Mouse (Mus musculus) E14TG2a.4 (cell line): ENCODE data around the gene Kctd17.
A peak's percentile ranks its signal among the peaks of the same experiment; 100 is the strongest.

Experiments
- H3K27me3 ChIP-seq: 2 replicates; pipeline ENCODE4 v1.6.1; 2014; ENCODE audit warnings: low read length, control low read depth; ENCODE audit not compliant: insufficient read depth
- H3K36me3 ChIP-seq: 2 replicates; pipeline ENCODE4 v1.6.1; 2014; ENCODE audit warnings: low read length, control low read depth; ENCODE audit not compliant: insufficient read depth
- H3K4me1 ChIP-seq: replicated peaks from 2 replicates; pipeline ENCODE4 v1.6.1; 2014; ENCODE audit warnings: low read depth, low read length, control low read depth
- H3K4me3 ChIP-seq: replicated peaks from 2 replicates; pipeline ENCODE4 v1.5.1; 2014; ENCODE audit warnings: mild to moderate bottlenecking, low read length
- H3K9me3 ChIP-seq: 2 replicates; pipeline ENCODE4 v1.6.1; 2014; ENCODE audit warnings: low read length, control low read depth
- CTCF ChIP-seq: conservative IDR thresholded peaks from 2 replicates; pipeline ENCODE4 v1.5.1; 2014; ENCODE audit warnings: low read length
- NANOG ChIP-seq: IDR thresholded peaks from 2 replicates; pipeline ENCODE4 v1.6.1; 2014; ENCODE audit warnings: borderline replicate concordance, low read length, mixed read lengths
- POU5F1 ChIP-seq: IDR thresholded peaks from 2 replicates; pipeline ENCODE4 v1.6.1; 2014; ENCODE audit warnings: low read length, borderline replicate concordance

The Kctd17 gene

DNA sequence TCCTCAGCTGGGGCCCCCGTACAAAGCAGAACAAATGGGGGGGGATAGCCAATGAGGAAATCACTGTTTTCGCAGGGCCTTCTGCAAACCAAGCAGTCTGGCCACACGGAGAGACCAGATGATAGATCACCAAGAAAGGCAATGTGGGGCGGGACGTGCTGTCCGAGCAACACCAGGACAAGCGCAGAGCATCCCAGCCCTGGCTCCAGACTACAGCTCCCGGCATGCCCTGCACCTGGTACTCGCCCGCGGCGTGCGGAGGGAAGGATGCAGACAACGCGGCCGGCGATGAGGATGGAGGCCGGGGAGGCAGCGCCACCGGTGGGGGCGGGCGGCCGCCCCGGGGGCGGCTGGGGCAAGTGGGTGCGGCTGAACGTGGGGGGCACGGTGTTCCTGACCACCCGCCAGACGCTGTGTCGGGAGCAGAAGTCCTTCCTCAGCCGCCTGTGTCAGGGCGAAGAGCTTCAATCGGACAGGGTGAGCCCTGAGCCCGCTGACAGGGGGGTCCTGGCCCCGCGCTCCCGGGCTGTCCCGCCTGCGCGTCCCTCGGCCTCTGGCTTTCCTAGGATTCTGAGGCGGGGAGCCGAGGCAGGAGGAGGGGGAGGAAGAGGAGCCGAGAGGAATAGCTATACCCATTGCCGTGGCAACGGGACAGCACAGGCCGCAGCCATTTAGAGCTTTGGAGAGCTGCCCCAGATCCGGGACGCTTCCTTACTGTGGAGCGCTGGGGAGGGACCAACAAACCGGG lies at the start of gene Kctd17:
Kctd17 (plus strand) TSS at position 174 of the 748 bp plus-strand sequence.
- H3K4me1 ChIP-seq = peaks cover 76% of the 10 kb centered on the region
- H3K4me3 ChIP-seq = peak within 1 kb of the TSS; percentile 88
- H3K9me3 ChIP-seq = no peaks in the 10 kb centered on the region
- TF ChIP-seq CTCF = no peak
- no peak for TF ChIP-seq NANOG
- TF ChIP-seq POU5F1 = no peak
- H3K36me3 ChIP-seq = peaks cover 34% of the 10 kb centered on the region
- peaks cover 10% of the 10 kb centered on the region; the same call in 1 of the 2 replicates for H3K27me3 ChIP-seq

DNA sequence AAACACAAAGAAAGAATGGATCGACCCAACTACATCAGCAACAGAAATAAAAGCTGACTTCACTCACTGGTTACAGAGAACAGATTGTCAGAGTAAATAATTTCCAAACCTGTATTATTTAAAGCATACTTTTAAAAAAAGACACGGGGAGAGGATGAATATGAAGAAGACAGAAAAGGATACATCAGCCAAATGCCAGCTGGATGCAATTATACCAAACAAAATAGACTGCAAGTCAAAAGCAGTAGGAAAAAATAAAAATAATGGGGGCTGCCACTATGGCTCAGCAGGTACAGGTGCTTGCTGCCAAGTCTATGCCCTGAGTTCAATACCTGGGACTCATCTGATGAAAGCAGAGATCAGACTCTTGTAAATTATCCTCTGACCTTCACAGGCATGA lies 48.2 kb upstream of the Kctd17 start:
- Histone ChIP-seq H3K36me3 (no peaks in the 10 kb centered on the region), H3K9me3 (no peaks in the 10 kb centered on the region), H3K4me1 (peaks cover 27% of the 10 kb centered on the region), H3K4me3 (no peak overlapping the region), H3K27me3 (peaks cover 8% of the 10 kb centered on the region; the same call in 1 of the 2 replicates)
- TF ChIP-seq CTCF (no peak), NANOG (no peak), POU5F1 (no peak)

DNA sequence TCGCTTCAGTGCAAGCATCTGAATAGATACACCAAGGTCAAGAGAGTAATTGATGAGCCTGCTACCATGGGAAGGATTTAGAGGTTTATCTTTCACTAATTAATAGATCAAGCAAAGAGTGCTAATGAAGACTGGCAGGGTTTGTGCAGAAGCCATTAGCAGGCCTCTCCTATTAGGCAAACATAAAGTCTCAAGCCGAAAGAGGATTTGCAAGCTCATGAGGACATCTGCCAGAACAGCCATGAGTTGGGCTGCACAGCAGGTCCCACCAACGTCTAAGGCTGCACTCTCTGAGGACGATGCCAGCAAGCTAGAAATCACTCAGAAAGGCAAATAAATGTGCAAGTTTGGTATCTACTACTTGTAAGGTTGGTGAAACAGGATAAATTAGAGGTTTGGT lies 47.6 kb upstream of the Kctd17 start:
- H3K27me3 ChIP-seq = peaks cover 8% of the 10 kb centered on the region; the same call in 1 of the 2 replicates
- peaks cover 27% of the 10 kb centered on the region for H3K4me1 ChIP-seq
- H3K4me3 ChIP-seq = no peak overlapping the region
- TF ChIP-seq POU5F1 (no peak), NANOG (no peak), CTCF (no peak)
- H3K9me3 ChIP-seq = no peaks in the 10 kb centered on the region
- H3K36me3 ChIP-seq = no peaks in the 10 kb centered on the region

DNA sequence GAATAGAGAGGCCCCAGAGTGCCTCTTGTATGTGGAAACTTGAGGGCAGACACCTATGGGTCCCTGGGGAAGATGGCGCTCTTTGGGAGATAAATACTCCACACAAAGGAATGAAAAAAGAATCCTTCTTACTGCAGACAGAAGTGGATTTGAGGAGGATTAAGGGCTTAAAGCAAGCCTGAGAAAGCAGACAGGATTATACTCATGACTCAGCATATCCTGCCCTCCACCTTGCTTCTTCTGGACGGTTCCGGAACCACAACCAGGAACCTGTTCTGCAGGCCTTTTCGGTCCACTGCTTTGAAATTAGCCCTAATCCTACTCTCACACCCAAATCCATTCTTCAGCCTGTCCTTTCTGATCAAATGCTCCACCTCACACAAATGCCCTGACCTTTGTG lies 46.2 kb upstream of the Kctd17 start:
- Histone ChIP-seq H3K9me3 (no peaks in the 10 kb centered on the region), H3K4me1 (peaks cover 27% of the 10 kb centered on the region), H3K4me3 (no peak overlapping the region), H3K36me3 (no peaks in the 10 kb centered on the region), H3K27me3 (peaks cover 18% of the 10 kb centered on the region)
- no peak for TF ChIP-seq POU5F1
- TF ChIP-seq CTCF = no peak
- no peak for TF ChIP-seq NANOG

DNA sequence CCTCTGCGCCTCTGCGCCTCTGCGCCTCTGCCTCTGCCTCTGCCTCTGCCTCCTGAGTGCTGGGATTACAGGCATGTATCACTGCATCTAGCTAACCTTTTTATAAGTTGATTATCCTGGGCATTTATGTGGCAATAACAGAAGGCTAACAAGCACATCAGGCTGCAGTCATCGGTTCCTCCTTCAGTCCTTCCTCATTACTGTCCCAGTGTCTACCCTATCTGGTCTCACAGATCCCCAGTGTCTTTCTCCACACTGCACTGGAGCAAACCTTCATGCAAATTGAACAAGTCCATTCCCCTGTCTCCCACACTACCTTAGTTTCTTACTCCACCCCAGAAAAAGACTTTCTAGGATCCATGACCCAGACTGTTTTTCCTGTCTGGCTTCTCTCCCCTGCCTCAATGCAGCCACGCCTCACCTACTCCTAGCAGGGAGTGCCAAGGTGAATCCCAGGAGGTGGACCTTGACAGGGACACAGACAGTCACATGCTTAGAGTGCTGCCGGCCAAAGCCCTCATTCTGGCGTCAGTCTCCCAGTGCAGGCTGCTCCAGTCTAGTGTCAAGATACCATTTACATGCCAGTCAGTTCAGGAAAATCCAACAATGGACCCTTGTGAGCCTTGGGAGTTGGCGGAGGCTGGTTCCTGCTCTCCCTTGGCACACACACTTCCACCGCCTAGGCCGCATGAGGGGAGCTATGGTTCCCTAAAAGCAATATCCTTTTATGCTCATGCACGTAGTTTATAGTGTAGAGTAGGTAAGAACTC lies 44.7 kb upstream of the Kctd17 start:
- Histone ChIP-seq H3K4me3 (no peak overlapping the region), H3K27me3 (peaks cover 24% of the 10 kb centered on the region), H3K9me3 (no peaks in the 10 kb centered on the region), H3K36me3 (no peaks in the 10 kb centered on the region), H3K4me1 (peaks cover 21% of the 10 kb centered on the region)
- TF ChIP-seq POU5F1 = no peak
- no peak for TF ChIP-seq CTCF
- no peak for TF ChIP-seq NANOG

DNA sequence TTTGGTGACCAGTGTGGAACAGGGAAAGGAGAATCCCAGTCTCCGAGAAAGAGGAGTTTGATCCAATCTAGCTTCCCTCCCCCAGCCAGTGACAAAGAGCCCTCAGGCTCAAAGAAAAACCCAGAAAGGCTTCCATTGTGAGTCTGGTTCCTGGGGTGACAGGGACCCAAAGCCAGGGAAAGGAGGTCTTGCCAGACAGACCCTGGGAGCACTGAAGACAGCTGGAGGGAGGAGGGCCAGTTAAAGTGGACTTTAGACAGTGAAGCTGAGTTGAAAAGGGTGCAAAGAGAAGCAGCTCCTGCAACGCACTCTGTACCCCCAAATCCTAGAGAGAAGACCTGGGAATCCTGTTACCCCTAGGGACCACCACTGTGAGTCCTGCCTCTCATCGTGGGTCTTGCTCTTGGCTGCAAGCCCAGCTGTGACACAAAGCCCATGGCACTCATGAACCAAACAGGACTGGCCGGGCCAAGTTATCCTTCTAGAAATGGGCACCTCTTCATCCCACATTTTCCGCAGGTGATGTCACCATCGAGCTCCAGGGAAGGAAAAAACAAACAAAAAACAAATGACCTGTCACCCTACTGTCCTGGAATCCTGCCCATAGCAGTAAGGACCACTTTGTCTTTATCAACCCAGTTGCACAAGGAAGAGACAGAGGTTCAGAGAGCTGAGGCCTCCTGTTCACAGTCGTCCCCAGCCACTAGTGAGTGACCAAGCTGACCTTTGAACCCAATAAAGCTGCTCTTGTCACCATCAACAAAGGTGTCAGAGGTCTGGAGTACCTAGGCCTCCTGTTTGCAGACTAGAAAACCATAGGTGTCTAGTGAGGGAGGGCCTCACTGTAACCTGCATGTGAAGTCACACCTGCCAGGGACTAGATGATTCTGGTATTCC lies 43.9 kb upstream of the Kctd17 start:
- H3K27me3 ChIP-seq = peaks cover 26% of the 10 kb centered on the region
- no peaks in the 10 kb centered on the region for H3K9me3 ChIP-seq
- no peaks in the 10 kb centered on the region for H3K36me3 ChIP-seq
- TF ChIP-seq CTCF = no peak
- no peak for TF ChIP-seq POU5F1
- TF ChIP-seq NANOG = no peak
- H3K4me3 ChIP-seq = no peak overlapping the region
- H3K4me1 ChIP-seq = peaks cover 21% of the 10 kb centered on the region

DNA sequence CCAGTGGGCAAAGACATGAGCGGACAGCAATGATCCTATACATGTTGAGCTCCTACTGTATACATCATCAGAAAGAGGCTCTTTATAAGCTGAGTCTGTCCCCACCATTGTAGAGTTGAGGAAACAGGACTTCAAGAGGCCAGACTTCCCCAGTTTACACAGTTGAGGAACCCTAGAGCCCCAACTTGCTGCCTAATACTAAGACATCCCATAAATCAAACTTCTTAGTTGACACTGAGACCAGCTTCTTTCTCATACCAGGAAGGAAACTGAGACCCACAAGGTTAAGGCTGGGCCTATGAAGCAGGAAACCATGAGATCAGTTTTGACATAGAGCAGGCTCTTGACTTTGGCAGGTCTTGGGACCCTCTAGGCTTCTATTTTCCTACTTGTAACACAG lies 42.8 kb upstream of the Kctd17 start:
- Histone ChIP-seq H3K27me3 (peaks cover 26% of the 10 kb centered on the region), H3K4me3 (no peak overlapping the region), H3K9me3 (no peaks in the 10 kb centered on the region), H3K36me3 (no peaks in the 10 kb centered on the region), H3K4me1 (peaks cover 21% of the 10 kb centered on the region)
- TF ChIP-seq NANOG = no peak
- TF ChIP-seq CTCF = no peak
- TF ChIP-seq POU5F1 = no peak

DNA sequence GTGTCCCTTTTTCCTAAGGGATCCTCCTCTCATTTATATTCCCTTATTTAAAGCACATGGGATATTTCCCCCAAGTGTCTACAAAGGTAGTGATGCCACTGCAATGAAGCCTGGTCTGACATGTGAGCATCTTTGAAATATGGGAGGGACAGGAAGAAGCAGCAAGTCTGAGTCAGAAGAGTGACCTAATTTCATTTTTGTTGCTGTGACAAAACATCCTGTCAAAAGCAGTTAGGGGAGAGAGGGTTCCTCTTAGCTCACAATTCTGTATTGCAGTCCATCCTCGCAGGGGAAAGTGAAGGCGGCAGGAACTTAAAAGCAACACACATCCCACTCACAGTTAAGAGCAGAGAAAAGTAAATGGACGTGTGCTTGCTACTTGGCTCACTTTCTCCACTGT lies 37.5 kb upstream of the Kctd17 start:
- no peaks in the 10 kb centered on the region for H3K36me3 ChIP-seq
- peaks cover 4% of the 10 kb centered on the region; the same call in 1 of the 2 replicates for H3K4me1 ChIP-seq
- H3K27me3 ChIP-seq = peaks cover 19% of the 10 kb centered on the region
- TF ChIP-seq POU5F1 (no peak), NANOG (no peak), CTCF (no peak)
- H3K9me3 ChIP-seq = no peaks in the 10 kb centered on the region
- no peak overlapping the region for H3K4me3 ChIP-seq
